Mouse (Mus musculus): Measurements from ENCODE around the gene Eef1a2.

The Eef1a2 gene

GRCm38 (mm10) chr2:181133837-181134590 lies 22.8 kb downstream of the Eef1a2 start:
- no peak for DNase-seq (ENCODE audit: low spot score)

DNA sequence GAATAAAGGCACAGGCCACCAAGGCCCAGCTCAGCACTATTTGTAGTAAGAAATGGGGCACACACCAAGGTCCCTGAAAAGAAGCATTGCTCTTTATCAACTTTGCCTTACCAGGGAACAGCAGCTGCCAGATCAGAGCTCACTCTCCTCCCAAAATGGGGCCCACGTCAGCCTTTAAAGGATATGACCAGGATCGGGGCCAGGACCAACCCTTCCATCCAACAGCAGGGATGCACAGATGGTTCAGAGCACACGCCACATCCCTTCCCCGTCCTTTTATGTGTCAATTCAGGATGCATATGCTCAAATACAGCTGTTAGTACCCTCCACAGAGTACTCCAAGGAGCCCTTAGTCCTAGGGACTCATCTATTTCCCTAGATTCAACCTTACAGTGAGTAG lies 26.6 kb downstream of the Eef1a2 start:
- DNase-seq (ENCODE audit: low spot score): no peak

GRCm38 (mm10) chr2:181128963-181129362 lies 27.9 kb downstream of the Eef1a2 start:
- no peak for DNase-seq (ENCODE audit: low spot score)

- DNase-seq (ENCODE audit: low spot score): no peak
Observed at GRCm38 (mm10) chr2:181127786-181128185, 29.0 kb downstream of the Eef1a2 start.

DNA sequence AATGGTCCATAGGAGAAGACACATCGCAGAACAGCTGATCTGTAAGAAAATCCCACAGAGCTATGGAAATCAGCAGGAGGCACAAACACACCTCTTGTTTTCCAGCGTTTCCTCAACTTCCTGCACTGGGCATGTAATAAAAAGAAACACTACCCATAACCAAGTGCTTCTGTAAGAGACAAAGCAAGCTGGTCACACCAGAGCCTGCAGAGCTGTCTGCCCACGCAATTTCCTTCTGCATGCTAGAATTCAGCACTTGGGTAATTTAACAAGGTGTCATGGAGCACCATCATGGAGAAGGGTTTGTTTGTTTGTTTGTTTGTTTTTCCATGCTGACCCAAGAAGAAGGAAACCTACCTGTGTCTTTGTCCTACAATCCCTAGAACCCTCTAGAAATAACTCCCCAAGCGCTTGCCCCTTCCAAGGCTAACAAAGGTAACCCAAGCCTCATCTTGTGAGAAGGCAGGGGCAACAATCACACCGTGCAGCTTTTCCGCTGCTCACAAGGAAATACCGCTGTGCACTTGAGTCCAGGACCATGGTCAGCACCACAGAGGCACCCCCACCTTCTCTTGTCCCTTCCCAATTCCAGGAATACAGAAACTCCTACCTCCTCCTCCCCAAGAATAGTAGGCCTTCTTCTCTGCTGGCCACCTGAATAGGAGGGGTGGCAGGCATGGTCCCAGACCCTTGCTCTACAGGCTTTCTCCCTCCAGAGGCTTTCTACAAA lies 30.9 kb downstream of the Eef1a2 start:
- no peak for DNase-seq (ENCODE audit: low spot score)

DNA sequence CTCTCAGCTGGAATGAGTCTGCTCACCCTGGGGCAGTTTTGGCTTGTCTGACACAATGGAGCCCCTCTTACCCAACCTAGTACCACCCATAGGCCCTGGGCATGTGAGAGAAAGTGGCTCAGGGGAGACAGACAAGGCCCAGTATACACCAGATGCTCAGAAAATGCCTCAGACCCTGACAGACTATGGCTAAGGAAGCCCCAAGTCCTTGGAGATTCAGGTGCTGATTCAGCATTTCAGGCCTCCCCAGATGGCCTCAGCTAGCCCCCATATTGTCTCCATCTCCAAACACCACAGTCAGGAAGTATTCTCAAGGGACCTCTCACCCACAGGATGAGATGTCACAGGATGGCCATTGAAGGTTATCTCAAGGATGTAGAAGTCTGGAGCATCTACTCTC lies 34.2 kb downstream of the Eef1a2 start:
- DNase-seq (ENCODE audit: low spot score): no peak

DNA sequence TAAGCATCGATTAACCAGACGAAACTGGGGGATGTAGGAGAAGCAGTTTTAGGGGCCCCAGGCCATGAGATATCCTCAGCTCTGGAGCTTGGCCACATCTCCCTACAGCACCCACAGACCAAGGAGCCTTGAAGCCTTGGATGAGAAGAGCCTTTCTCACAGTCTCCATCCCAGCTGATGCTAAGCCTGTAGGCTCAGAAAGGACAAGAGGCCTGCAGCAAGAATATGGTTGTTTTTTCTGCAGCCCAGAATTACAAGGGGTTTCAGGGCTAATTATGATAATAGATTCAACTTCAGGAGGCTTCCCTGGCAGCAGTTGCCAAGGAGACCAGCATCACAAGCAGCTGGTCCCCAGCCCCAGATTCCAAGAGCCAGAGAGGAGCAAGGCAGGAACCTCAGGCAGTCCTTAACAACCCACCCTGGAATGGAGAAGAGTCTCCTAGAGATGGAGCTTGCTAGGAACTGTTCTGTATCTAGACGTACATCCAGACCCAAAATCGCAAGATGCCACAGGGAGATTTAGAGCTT lies 35.8 kb downstream of the Eef1a2 start:
- DNase-seq (ENCODE audit: low spot score): no peak

GRCm38 (mm10) chr2:181119952-181120351 lies 36.9 kb downstream of the Eef1a2 start:
- DNase-seq (ENCODE audit: low spot score): no peak

- DNase-seq (ENCODE audit: low spot score): no peak
Observed at GRCm38 (mm10) chr2:181116436-181116835, 40.4 kb downstream of the Eef1a2 start.

DNA sequence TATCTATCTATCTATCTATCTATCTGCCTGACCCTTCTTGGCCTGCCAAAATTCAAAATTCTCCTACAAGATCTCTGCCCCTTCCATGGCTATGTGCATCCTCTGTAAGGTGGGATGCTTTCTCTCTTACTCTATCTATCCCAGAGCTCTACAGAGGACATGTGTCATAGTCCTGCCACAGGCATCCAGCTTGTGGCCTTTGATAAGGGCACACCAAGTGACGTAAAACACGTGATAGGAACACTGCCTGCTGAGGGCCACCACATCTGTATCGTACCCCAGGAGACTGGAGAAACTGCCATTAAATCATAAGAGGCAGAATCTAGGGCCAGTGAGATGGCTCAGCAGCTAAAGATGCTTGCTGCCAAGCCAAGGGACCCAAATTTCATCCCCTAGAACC lies 41.4 kb downstream of the Eef1a2 start:
- DNase-seq (ENCODE audit: low spot score): no peak

- DNase-seq (ENCODE audit: low spot score): no peak
Observed at GRCm38 (mm10) chr2:181113762-181114361, 43.0 kb downstream of the Eef1a2 start.

- no peak for DNase-seq (ENCODE audit: low spot score)
Observed at GRCm38 (mm10) chr2:181111665-181112064, 45.1 kb downstream of the Eef1a2 start.

- no peak for DNase-seq (ENCODE audit: low spot score)
Observed at GRCm38 (mm10) chr2:181104111-181104510, 52.7 kb downstream of the Eef1a2 start.

- no peak for DNase-seq (ENCODE audit: low spot score)
Observed at GRCm38 (mm10) chr2:181102161-181102560, 54.7 kb downstream of the Eef1a2 start.

DNA sequence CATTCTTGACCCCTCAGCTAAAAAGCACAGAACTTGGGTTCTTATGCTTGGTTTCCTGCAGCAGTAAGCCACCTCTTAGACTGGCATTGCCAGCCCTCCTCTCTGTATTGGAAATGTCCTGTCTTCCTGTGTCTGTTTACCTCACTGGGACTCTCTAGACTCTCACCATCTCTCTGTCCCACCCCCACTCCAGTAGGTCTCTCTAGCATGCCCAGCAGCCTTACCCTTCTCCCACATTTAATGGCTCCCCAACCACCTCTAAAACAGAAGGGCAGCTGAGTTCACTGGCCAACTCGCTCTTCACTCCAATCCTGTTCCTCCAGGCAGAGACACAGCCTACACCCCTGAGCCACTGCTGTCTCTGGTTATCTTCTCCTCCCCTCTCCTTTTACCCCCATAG lies 55.2 kb downstream of the Eef1a2 start:
- DNase-seq (ENCODE audit: low spot score): no peak

DNA sequence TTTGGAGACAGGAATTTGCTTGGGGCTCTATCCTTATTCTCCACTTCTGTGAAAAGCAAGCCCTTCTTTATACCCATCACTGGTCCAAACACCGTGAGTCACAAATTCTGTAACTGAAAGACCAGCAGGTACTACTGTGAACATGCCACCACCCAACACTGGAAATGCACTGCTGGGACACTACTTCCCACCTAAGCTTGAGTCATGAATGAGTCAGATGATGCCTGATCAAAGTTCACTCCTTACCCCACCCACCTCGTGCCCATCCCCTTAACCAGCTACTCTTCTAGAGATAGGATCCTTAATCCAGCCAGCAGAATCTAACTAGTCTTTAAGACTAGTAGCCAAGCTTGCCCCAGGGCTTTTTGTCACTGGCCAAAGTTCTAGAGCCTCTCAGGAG lies 56.7 kb downstream of the Eef1a2 start:
- no peak for DNase-seq (ENCODE audit: low spot score)

Data from spleen, adult 12 weeks (tissue).